Mouse (Mus musculus): ENCODE results near the gene Brd7. TPM values are rescaled to one million over a fixed set of nuclear protein-coding genes. Genes with fewer than 3 reads are reported as not detected.

The Brd7 gene
- polyA plus RNA-seq, 1 experiment from 2014 or later = 76.9 TPM

DNA sequence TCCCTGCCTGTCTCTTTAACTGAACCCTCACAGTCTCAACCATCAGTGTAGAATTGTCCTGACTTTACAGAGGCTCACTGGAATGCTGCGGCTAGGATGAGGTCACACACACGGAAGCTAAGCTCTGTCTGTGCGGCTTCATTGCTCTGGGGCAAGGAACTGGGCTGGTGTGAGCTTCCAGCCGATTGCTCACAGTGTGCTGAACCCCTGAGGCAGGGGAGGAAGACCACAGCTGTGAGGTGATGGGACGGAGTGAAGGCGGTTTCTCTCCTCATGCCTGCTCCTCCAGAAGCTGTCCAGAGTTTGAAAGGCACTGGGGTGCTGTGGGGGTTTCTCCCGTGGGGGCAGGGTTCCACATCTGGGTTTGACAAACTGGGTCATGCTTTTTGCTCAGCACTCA, 77.3 kb downstream of the Brd7 start:
- 70% methylated on average over 7 of the region's 7 CpGs for WGBS
- peaks cover 4% of the 10 kb centered on the region; the same call in 1 of the 2 replicates for H3K4me1 ChIP-seq
- no peaks in the 10 kb centered on the region for H3K27me3 ChIP-seq (ENCODE audit: low read depth, poor library complexity, severe bottlenecking)
- H3K27ac ChIP-seq (replicated peaks) = no peak overlapping the region
- H3K36me3 ChIP-seq = no peaks in the 10 kb centered on the region
- H3K9me3 ChIP-seq (replicated peaks) = no peaks in the 10 kb centered on the region
- no peak overlapping the region for H3K4me3 ChIP-seq
- no peak for DNase-seq (ENCODE audit: low spot score)

DNA sequence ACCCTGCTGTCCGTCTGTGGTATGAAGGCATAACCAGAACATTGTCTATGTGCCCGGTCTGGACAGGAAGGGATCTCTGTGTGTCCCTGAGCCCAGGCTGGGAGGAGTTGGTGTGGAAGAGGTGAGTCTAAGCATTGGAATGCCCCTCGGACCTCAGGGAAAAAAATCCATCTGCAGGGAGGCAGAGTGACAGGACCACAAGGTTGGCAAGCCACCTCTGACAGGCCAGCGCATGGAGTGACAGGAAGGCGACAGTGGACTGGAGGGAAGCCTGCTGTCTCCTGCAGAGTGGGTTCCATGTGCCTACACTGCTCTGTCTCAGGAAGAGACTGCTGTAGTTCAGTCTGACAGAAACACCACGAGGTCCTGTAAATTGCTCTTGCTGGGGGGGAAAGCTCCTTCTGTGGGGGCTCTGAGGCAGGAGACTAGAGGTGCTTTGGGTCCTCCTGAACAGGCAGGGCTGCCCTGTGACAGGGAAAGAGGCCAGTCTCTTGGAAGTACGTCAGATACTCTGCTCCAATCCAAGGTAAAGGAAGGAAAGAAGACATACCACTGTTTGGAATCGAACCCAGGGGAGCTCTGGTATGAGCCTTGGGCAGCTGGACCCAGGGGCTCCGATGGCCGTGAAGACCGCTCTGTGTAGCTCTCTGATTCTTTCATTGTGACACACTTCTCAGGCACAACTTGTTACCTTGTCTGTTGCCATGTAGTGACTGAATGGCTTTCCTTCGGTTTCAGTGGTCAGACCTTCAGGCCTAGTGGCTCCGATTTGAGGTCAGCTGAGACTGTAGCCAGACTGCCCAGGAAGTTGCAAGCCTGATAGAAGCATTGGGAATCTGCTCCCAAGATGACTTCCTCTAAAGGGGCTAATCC, 78.5 kb downstream of the Brd7 start:
- Histone ChIP-seq H3K4me3 (no peak overlapping the region), H3K27me3 (ENCODE audit: low read depth, poor library complexity, severe bottlenecking) (no peaks in the 10 kb centered on the region), H3K9me3 (replicated peaks) (no peaks in the 10 kb centered on the region), H3K27ac (replicated peaks) (no peak overlapping the region; the same call in 1 of the 2 replicates), H3K4me1 (peaks cover 4% of the 10 kb centered on the region; the same call in 1 of the 2 replicates), H3K36me3 (no peaks in the 10 kb centered on the region)
- no peak for DNase-seq (ENCODE audit: low spot score)
- 88% methylated on average over 13 of the region's 13 CpGs for WGBS

DNA sequence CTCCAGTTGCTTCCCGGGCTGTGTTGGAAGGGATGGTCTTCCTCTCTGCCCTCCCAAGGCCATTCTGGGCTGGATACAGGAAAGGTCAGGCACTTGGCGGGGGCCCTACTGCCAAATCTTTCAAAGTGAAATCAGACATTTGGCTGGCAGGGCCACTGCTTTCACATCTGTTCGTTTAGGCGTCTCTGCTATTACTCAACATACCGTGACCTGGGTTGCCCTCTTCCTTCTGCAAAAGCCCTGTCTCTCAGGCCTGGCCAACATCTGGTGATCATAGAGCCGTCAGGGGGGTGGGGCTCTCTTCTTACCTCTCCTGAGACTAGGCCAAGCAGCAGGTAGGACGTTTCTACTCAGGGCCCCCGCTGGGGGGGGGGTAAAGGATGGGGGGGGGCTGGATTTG, 79.3 kb downstream of the Brd7 start:
- Histone ChIP-seq H3K27me3 (ENCODE audit: low read depth, poor library complexity, severe bottlenecking) (no peaks in the 10 kb centered on the region), H3K4me3 (no peak overlapping the region), H3K27ac (replicated peaks) (no peak overlapping the region; the same call in 1 of the 2 replicates), H3K9me3 (replicated peaks) (no peaks in the 10 kb centered on the region), H3K36me3 (no peaks in the 10 kb centered on the region), H3K4me1 (peaks cover 4% of the 10 kb centered on the region; the same call in 1 of the 2 replicates)
- 61% methylated on average over 8 of the region's 8 CpGs for WGBS
- DNase-seq (ENCODE audit: low spot score) = no peak

Other genes with a start within 250 kb of the Brd7 start
- 43.4 and 43.6 TPM in 2 replicates for gene Cnep1r1, start 243.4 kb downstream of the Brd7 start, polyA plus RNA-seq (2016; fragmentation: Nextera tagmentation; extraction: Ambion mirVana)
- gene Heatr3, start 224.3 kb downstream of the Brd7 start, polyA plus RNA-seq (2016; fragmentation: Nextera tagmentation; extraction: Ambion mirVana) = 44.6 and 48.4 TPM in 2 replicates
- 8.2 and 9.5 TPM in 2 replicates for gene Tent4b, start 163.0 kb downstream of the Brd7 start, polyA plus RNA-seq (2016; fragmentation: Nextera tagmentation; extraction: Ambion mirVana)
- 2.2 and 3.2 TPM in 2 replicates for gene Adcy7, start 89.8 kb downstream of the Brd7 start, polyA plus RNA-seq (2016; fragmentation: Nextera tagmentation; extraction: Ambion mirVana)
- 72.3 and 80.1 TPM in 2 replicates for gene Nkd1, start 159.2 kb upstream of the Brd7 start, polyA plus RNA-seq (2016; fragmentation: Nextera tagmentation; extraction: Ambion mirVana)